Mouse (Mus musculus) retina, embryonic 14.5 days (tissue): Measurements from ENCODE around the gene Ipo9.
"Not testable (repeated sequence)": the region's sequence is repeated elsewhere in the genome, so short reads cannot be mapped to it uniquely, and the experiment has no call there.

Source experiments
- DNase-seq: peaks from one replicate; pipeline ENCODE4 v3.0.0-alpha.2; 2015; ENCODE audit warnings: low spot score

Ipo9 gene

DNA sequence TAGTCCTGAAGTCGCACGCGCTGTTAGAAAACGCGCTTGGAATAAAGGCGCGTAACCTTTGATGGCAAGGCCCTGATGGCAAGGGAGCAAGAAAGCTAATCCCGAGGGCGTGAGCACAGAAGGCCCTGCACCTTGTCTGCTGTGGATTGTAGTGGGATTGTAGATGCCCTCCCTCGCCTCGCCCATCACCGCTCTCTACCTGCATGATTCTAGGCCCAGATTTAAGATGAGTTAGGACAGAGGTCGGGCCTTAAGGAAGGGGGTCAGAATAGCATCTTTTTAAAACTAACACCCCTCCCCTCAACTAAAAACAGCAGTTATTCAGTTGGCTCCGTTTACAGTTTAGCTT, 344 bp upstream of the Ipo9 start:
- DNase-seq: no peak

DNA sequence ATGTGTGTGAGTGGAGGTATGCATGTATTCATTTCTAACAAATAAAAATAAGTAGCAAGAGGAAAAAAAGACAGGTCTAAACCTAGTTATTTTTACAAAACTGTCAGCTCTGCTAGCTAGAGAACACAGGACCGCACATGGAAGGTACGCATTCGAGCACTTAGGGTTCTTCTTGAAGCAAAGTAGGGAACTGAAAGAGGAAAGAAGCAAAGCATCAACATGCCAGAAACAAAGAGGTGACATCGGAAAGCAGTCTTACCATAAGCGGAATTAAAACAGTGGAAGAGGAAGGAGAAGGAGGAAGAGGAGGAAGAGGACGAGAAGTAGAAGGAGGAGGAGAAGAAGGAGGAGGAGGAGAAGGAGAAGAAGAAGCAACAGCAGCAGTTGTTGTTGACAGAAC, 2.9 kb downstream of the Ipo9 start:
- DNase-seq: no peak

DNA sequence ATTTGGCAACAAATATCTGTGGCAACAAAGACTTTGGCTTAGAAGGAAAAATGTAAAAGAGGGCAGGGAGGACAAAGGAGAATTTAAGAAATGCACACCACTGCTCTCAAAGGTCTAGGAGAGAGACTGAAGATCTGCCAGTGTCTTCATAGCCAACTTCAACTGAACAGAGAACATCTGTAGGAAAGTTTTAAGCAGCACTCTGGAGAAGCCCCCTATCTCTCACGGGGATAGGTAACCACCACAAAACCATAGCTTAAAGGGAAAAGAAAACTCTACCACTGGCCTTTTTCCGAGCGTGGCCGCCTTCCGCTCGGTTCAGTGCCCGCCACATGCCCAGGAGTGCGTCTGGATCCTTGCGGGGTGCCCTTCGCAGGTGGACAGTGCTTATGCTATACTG, 3.7 kb downstream of the Ipo9 start:
- DNase-seq: no peak

DNA sequence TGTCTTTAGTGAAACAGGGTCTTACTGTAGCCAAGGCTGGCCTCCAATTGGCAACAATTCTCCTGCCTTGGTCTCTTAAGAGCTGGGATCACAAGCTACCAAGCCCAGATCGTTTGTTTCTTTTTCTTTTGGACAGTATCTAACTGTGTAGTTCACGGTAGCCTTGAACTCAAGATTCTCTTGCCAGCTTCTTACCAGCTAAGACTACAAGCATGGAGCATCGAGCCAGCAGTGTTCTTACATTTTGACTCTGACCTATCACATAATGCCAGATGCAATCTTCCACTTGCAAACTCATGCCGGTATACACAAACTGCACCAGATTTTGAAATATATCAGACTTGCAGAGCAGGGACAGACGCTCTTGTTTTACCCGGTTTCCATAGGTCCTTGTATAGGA, 7.5 kb downstream of the Ipo9 start:
- no peak for DNase-seq

DNA sequence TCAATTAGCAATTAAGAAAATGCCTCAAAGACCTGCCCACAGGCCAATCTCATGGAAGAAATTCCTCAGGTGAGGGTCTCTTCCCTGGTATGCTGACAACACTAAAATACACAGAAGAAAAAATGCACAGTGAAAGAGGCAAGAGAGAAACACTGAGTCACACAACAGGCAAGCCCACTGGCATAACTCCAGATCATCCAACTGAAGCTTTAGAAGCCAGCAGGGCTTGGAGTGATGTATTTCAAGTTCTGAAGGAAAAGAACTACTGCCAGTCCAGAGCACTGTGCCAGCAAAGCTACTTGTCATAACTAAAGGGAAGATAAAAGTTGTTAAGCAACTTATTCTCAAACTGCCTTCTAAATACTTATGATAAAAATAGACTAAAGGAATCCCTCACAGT, 16.3 kb downstream of the Ipo9 start:
- no peak for DNase-seq

DNA sequence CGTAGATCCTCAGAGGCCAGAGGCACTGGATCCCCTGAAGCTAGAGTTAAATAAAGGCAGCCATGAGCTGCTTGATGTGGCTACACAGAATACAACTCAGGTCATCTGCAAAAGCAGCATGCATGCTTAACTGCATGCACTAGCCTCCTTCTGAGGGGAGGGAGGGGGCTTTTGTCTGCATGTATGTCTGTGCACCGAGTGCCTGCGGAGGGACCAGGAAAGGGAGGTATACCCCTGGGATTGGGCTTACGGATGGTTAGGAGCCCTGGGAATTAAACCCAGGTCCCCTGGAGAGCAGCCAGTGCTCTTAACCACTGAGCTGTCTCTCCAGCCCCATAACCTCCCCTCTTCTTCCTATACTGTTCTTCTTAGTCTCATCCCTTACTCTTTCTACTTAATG, 18.2 kb downstream of the Ipo9 start:
- no peak for DNase-seq

DNA sequence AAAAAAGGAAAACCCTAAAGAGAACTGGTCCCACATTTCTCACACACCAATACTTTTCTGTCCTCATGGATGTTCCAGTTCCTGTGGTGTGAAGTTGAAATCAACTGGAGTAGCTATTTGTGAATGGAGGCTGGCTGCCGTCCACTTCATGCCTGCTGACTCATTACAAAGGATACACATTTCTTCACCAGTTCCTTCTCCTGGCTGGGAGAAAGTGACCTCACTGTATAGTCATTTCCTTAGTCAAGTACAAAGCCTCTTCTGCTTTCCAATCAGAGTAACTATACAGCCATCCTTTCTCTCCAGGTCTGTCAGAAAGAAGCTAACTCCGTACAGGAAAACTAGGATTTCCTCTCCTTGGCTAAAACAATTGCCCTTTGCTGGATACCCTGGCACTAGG, 19.3 kb downstream of the Ipo9 start:
- DNase-seq: no peak

DNA sequence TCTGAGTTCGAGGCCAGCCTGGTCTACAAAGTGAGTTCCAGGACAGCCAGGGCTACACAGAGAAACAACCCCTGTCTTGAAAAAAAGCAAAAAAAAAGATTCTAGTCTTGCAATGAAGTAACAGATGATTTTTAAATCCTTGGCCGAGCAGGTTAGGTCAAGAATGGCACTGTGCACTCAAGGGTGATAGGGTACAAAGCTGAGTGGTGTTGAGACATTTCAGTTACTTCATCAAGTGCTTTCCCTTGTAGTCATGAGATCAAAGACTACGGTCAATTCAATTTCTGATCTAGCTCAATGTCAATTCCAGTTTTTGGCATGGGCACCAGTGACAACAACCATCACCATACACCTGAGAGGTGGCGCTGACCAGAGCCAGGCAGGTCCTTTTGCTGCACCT, 21.3 kb downstream of the Ipo9 start:
- DNase-seq: no peak

DNA sequence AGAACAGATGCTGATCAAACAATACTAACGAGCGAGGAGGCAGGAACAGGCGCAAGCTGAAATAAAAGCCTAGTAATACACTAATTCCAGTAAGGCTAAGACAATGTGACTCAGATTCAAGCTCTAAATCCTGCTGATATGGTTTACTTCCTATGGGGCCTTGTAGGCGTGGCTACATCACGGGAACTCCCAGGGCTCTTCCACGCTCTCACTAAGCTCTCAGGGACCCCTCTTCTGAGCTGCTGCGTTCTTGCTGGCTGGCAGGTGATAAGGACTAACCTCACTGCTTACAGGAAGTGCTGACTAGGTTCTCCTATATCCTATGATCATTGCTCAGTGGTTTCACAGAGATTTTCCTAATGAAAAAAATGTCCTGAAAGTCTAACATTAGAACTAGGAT, 24.9 kb downstream of the Ipo9 start:
- no peak for DNase-seq

DNA sequence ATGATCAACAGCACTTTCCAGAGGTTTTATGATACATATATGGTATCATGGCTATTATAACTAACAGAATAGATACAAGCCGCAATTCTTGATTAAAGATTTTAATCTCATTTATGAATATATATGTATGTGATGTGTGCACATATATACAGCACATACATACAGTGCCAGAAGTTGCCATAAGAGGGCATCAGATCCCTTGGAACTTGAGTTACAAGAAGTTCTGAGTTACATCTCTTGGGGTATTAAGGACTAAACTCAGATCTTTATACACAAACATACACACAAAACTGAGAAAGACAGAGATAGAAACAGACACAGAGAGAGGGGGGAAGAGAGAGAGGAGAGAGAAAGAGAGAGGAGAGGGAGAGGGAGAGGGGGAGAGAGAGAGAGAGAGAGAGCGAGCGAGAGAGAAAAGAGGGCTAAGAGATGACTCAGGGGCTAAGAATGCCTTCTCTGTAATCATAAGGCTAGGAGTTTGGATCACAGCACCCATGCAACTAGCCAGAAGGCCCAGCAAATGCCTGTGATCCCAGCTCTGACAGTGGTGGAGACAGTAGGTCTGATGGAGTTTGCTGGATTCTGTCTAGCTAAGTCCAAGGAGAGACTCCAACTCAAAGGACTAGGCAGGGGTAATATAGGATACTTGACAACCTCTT, 28.7 kb downstream of the Ipo9 start:
- DNase-seq: peak; percentile 32

DNA sequence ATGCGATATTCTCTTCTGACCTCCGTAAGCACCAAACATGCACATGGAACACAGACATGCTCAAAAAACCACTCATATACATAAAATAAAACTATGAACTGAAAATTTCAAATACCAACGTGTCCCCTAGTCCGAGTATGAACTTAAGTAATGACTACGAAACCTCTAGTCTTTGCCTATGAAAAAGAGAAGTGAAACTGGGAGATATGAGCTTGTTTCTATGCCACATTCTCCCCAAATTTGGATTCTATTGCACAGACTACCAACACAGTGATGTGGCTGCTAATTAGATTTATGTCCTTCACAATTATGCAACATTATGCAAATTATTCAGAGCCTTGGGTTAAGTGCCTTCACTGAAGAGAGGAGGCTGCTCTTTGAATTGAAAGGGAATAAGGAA, 30.8 kb downstream of the Ipo9 start:
- no peak for DNase-seq

DNA sequence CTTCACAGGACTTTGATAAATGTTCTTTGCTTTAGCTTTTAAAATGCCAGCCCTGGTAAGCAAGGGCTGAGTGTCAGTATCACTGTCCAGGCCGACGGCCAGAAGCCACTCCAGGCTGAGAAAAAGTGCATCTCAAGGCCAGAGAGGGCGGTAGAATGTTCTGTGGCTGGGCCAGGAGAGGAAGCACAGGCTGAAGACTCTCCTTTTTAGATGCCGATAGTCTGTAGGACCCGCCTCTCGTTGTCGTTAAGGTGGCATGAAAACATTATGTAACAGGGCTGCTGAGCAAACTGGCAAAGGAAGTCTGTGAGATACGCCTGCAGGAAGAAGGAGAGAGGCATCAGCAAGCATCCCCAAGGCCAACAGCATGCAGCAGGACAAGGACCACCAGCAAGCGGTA, 45.1 kb downstream of the Ipo9 start:
- DNase-seq: no peak

DNA sequence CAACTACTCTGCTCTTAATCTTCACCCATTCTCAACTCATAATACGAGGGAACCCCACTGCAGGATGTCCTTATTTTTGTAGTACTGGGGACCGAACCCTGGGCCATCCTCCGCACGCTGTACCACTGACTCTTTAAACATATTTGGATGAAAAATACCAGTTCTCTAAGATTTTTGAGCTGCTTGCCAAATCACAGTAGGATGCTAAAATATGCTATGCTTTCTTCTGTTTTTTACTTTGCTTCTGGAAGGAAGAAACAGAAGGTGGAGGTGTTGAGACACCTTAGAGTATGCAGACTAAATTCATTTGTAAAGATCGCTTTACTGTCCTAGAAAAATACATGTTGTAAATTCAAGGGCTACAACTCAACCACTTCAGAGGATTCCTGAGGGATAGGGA, 46.1 kb downstream of the Ipo9 start:
- DNase-seq: no peak

DNA sequence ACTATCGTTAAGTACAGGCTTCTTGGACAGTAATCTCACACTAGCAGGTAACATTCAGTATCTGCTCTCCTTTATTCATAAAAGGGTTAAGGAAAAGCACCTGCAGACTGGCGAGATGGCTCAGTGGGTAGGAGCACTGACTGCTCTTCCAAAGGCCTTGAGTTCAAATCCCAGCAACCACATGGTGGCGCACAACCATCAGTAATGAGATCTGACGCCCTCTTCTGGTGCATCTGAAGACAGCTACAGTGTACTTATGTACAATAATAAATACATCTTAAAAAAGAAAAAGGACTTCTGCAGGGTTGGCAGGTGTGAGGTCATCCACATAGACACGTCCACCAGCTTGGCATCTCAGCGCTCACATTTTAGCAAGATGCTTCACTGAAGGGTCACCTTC, 48.7 kb downstream of the Ipo9 start:
- not testable (repeated sequence) for DNase-seq

DNA sequence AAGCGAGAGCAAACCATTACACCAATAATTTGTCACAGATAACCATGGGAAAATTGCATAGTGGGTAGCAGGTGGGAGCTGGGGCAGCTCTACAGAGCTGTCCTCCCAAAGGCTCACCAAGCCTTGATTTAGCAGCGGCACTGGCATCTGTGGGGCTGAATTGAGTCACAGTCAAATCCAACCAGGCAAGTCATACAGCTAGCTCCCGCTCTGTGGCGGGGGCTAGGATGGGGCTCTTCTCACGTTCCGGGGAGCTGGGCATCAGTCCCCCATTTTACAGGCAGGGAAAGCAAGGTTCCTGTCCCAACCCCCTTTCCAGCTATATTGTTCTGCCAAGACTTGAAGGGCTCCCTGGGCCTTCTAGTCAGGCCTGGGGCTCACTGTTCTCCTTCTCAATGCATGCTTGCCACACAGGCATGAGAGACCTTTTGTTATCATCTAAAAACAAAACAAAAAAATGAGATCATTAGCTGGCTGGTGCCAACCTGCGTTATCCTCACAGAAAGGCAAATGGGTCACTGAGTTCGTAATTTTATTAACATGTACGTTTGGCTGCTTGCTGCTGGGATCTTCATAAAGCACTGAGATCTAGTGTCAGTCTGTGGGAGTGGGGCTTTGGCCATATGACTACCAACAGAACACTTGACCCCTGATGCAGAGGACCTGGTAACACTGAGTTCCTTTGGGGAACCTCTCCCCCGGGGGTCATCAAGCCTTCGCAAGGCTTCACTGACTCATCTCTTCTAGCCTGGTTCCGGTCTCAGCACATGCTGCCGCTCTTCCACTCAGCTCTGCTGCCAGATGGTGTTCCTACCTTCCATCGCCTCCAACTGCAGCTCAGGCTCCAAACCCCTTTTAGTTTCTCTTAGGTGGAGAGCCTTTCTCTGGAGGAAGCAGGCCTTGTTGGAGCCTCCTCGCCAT, 50.0 kb downstream of the Ipo9 start:
- peak; percentile 66 for DNase-seq

DNA sequence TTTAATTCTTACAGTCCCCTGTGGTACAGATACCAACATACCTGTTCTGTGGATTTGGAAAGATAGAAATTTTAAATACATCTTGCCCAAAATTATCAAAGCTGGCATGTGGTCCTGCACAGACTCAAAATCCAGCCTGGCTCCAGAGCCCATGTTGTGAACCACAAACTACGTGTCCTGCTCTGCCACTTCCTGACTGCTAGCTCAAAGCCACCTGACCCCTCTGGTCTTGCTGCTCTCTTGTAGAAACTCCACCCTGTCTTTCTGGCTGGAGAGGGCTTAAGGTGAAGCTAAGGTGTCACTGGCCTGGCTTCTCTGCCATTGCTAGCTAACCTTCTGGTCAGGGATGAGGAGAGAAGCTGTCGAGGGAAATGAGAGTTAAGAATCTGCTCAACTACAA, 51.3 kb downstream of the Ipo9 start:
- DNase-seq: no peak

DNA sequence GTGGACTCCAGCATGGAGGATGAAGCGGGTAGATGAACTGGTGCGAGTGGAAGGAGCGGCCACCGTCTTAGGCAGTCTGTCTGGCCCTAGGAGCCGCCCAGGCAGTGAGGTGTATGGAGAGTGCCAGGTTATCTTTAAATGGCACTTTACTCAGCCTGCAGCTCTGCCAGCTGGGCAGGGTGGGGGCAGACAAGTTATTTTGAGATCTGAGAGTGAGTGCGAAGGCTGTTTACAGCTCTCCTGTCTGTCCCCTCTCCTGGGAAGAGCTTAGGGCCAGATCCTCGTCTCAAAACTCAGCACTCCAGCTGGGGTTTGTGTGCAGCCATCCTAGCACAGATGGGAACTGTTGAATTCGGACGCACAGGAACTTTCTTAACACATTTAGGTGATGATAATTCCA, 51.7 kb downstream of the Ipo9 start:
- no peak for DNase-seq

DNA sequence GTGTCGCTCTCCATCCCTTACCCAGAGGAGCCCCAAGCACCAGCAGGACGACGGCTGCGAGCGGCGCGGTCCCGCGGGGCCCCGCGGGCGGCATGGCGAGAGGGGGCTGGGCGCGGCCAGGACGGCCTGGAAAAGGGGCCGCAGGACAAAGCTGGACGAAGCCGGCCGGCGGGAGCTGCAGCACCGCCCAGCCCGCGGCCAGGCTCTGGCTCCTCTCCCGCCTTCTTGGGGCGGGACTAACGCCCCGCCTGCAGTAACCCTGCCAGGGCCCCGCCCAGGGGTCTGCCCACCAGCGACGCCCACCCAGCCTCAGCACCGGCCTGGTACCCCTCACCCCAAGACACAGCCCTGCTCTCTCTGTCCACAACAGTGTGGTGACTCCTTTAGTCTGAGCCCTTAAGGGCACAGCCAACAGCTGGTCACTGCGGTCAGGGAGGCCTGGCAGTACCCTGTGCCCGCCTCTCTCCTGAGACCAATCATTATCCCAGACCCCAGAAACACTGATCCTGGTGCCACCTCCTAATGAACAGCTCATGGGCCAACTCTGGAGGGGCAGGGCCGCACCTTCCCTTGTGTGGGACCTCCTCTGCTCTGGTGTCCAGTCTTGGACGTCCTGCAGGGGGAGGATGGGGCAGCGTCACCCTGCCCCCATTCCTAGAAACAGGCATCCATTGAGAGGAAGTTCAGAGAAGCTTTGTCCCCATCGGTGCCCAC, 55.3 kb downstream of the Ipo9 start, which contains the start of gene Shisa4:
Shisa4 (minus strand) TSS at position 370 of the 714 bp plus-strand sequence.
- DNase-seq: peak; percentile 90

DNA sequence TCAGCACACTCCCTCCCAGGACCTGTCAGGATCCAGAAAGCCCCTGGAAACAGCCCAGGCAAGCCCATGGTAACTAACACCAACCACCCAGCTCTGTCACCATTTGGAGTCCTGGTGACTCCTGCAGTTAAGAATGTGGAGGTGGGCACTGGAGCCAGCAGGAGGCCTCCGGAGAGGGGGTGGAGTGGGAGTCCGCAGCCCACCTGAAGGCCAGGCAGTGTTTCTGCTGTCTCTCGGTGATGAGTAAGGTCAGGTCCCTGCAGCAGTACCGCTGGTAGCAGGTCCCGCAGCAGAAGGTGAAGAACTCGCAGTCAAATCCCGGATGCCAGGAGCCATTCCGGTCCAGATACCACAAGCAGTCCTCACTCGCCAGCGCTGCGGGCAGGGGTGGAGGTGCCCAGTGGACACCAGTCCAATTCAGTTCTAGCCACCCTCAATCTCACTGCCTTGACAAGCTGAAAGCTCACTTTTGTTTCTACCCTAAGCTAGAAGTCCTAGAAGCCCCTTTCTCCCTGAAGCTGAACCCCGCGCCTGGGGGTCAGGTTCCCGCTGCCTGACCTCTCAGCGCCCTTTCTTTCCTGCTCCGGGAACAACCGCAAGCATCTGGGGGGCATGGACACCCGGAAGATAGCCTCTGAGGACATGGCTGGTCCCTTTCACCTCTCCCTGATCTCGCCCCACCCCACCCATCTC, 56.0 kb downstream of the Ipo9 start:
- DNase-seq: peak; percentile 43

DNA sequence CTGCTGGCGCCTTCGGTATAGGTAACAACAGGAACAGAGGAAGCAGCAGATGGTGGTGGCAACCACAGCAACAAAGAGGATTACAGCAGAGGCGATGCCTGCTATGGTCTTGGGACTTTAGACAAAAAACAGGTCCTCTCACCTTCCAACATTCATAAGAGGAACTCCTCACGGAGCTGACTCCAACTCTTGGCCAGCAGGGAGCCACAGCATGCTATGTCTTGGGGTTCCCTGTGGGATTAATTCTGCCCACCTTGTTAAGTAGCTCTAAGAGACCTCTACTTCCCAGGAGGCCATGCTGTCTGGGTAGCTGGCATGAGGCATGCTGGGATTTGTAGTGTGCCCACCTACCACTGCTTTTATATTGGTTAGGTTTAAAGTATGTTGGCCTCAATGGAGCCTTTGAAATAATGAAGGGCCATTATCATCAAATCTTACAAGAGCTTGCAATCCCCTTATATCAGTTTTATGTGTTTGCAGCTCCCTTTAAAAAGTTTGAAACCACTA, 57.1 kb downstream of the Ipo9 start:
- no peak for DNase-seq

DNA sequence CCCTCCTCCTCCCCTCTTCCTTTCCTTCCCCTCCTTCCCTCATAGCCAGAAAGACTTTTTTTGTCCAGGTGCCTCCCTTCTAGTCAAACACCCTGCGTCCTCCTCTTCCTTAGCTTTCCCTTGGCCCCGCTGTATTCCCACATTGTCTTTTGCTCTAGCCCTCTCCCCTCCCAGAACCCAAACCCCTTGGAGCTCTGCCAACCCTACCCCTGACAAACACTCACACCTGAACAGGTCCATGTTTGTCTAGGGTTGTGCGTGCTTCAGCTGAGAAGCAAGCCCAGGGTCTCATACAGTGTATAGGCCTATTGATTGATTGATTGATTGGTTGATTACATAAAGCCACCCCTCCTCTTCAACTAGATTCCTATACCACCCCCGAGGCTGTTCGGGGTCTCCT, 60.9 kb downstream of the Ipo9 start:
- DNase-seq: no peak

DNA sequence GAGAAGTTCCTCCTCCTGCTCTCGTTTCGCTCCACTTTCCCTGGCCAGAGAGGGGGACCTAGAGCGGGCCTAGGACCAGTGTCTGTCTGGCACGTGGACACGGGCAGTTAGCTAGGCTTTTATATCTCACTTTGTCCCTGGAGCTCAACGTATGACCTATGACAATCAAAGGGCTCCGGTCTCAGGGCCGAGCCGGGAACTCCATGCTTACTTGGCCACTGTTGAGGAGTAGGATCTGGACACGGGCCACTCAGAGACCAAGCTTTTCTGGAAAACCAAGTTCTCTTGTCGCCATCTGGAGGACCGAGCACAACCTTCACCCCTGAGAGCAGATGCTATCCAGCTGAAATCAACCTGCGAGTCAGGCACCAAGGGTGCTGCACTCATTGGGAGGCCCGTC, 61.3 kb downstream of the Ipo9 start:
- peak; percentile 67 for DNase-seq
